Mouse (Mus musculus) adrenal gland, adult 8-10 months (tissue): ENCODE measurements around the gene Olfr460. TPM values are rescaled to one million over a fixed set of nuclear protein-coding genes. Genes with fewer than 3 reads are reported as not detected.
"Not testable (repeated sequence)": the region's sequence is repeated elsewhere in the genome, so short reads cannot be mapped to it uniquely, and the experiment has no call there.

Source experiments
- DNase-seq: peaks from one replicate; pipeline ENCODE4 v3.0.0; 2022
- total RNA-seq, 4 experiments: library from RNA; stranded (reverse); gene quantifications; 2 replicates each; pipeline ENCODE4 v1.2.4; 2022

Gene Olfr460
- total RNA-seq, result under 1 TPM in 1 of 4 experiments, not detected in 3; 0.38 TPM

DNA sequence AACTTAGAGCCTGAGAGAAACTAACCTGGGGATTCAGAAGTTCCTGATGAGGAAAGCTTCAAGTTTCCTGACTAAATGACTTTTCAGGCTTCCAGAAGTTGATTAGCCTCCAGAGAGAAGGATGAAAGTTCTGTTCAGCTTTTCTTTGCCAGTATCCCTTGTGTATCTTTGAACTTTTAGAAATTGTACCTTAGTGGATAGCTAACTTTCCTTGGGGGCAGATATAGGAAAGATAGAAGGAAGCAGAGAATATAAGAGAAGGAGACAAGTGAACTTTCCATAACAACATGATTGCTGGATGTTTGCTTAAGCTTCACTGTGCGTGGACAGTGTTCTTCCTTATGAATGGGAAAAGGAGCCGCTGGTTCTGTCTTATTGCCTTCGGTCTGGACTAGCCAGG lies at the start of gene Olfr460:
TSS of gene Olfr460 (plus strand) at position 301 of the 400 bp plus-strand sequence.
- DNase-seq, result no peak

GRCm38 (mm10) chr6:40544690-40545089 lies 24.6 kb upstream of the Olfr460 start:
- no peak for DNase-seq

- DNase-seq, result no peak
Measured at GRCm38 (mm10) chr6:40554950-40555349, 14.3 kb upstream of the Olfr460 start, which contains the start of gene Olfr461. Gene Olfr461, minus strand, starts transcription at chr6:40555050.

- DNase-seq, result no peak
Measured at GRCm38 (mm10) chr6:40573618-40574017, 4.3 kb downstream of the Olfr460 start.

DNA sequence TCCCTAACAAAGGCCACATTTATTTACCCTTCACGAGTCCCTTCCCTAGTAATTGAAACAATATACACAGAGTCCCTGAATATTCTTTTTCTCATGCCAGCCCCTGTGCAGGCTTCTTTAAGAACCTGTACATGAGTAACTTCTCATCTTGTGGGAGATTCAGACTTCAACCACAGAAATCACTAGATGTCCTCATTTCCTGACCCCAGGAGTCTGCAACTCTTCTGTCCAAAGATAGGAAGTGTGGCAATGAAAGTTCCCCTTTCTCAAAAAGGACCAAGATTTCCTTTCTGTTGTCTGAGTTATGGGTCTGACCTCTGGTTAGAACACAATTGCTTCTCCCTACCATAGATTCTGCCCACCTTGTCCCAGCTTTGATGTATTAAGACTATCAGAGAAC lies 7.0 kb downstream of the Olfr460 start:
- no peak for DNase-seq

DNA sequence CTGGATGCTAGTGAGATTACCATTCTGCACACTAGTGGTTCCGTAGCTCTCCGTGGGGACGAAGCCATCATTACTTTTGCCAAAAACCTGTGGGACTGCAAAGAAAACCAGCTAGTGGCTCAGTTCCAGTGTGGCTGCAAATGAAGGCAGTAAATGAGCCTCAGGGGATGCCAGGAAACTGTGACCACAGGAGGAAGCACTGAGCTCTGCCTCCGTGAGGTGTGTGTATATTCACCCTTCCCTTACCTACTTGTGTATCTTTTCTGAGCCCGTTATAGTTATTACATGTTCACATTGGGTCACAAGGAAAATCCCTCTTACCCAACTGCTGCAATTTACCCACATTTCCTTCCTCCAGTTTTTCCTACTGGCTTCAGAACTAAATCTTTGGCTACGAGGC lies 15.0 kb downstream of the Olfr460 start:
- DNase-seq, result no peak

DNA sequence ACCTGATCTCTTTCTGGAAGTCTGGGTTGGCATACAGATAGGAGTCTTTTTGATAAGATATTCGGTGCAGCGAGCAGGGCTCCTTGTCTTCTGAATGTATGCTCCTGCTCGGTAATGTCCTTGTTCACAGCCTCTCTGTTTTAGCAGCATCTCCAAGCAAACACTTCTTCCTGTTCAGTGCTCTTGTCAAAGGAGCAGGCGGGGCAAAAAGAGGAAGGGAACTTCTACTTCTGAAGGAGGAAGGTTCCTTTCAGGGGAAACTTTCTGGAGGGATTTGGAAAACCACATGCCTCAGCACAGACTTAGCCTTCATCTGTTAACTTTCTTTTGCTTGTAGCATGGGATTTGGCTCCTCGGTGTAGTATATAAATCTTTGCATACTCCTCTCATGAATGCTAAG lies 16.4 kb downstream of the Olfr460 start, which contains the start of gene Clec5a:
TSS of gene Clec5a (minus strand) at position 177 of the 400 bp plus-strand sequence.
- DNase-seq, result no peak

DNA sequence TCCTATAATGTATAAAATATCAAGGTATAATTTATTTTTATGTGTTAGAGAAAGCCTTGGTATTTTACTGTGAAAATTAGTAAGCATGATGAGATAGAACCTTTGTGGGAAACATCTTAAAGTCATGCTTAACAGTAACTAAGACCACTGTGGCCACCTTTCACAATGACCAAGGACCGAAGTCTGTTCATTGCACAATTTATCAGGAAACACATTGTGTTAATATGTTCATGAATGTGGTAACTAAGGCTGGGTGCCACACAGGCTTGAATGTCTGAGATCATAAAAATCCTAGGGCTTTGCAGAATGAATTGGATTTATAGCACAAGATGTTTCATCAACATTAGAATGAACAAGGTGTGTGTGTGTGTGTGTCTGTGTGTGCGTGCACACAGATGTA lies 19.1 kb downstream of the Olfr460 start:
- DNase-seq, result no peak

- DNase-seq, result no peak
Measured at GRCm38 (mm10) chr6:40594804-40595550, 25.7 kb downstream of the Olfr460 start.

DNA sequence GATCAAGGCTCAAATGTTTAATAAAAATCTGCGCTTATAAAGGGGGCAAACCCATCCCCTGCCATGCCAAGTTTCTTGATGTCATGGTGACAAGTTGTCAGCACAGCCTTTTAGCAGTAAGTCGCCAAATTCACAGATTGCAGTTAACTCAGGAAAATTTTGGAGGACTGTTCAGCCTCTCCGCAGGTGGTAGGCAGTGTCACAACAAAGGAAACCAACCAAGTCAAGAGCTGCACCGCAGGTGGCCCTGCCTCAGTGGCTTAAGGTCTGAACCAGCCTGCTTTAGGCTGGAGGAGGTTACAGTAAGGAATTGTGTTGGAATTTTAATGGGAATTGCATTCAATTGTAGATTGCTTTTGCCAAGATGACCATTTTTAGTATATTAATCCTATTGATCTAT lies 29.3 kb downstream of the Olfr460 start:
- not testable (repeated sequence) for DNase-seq

DNA sequence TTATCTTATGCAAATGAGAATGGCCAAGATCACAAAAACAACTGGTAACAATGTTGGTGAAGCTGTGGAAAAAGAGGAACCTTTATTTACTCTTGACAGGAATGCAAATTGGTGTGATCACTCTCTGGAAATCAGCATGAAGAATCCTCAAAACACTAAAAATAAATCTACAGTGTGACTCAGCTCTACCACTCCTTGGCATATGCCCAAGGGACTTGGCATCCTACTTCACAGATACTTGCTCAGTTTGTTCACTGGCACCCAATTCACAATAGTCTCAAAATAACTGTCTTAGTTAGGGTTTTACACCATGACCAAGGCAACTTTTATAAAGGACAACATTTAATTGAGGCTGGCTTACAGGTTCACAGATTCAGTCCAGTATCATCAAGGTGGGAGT lies 38.1 kb downstream of the Olfr460 start:
- peak; percentile 27 for DNase-seq

DNA sequence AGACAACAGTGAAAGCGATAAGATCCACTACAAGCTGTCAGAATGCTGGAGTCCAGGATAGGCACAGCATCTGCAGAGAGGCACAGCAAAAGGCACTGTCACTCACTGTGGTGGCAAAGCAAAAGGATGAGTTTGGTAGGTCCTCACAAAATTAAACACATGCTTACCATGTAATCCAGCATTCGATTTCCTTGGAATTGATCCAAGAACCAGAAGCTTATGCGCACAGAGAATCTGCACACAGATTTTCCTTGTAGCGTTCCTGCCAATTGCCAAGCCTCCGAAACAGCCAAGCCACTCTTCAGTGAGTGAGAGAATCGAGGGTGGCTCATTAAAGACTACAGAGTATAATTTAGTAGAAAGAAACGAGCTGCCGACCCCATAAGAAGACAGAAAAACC lies 41.0 kb downstream of the Olfr460 start:
- no peak for DNase-seq

- DNase-seq, result no peak
Measured at GRCm38 (mm10) chr6:40613260-40613852, 44.1 kb downstream of the Olfr460 start, which contains the start of gene Tas2r138. Gene Tas2r138, minus strand, starts transcription at chr6:40613310.

GRCm38 (mm10) chr6:40617965-40618364 lies 48.7 kb downstream of the Olfr460 start:
- DNase-seq, result peak; percentile 26

Other genes starting within 250 kb of the Olfr460 start
- gene Agk, start 244.3 kb upstream of the Olfr460 start, total RNA-seq, result 10 to 100 TPM; 30.7 to 37.0 (median 33.7) TPM
- 10 to 100 TPM; 16.5 to 19.3 (median 18.1) TPM for gene E330009J07Rik, start 133.4 kb upstream of the Olfr460 start, total RNA-seq
- not detected for gene Wee2, start 130.4 kb upstream of the Olfr460 start, total RNA-seq
- 10 to 100 TPM; 41.7 to 58.6 (median 52.8) TPM for gene Ssbp1, start 98.1 kb upstream of the Olfr460 start, total RNA-seq
- gene Tas2r137, start 78.3 kb upstream of the Olfr460 start, total RNA-seq, result under 1 TPM in 2 of 4 experiments, not detected in 2; 0.27 to 0.34 TPM
- under 1 TPM in 1 of 4 experiments, not detected in 3; 0.48 TPM for gene Tas2r108, start 76.0 kb upstream of the Olfr460 start, total RNA-seq
- not detected for gene Prss37, start 50.0 kb upstream of the Olfr460 start, total RNA-seq
- gene Olfr461, start 14.4 kb upstream of the Olfr460 start, total RNA-seq, result not detected
- gene Clec5a, start 16.3 kb downstream of the Olfr460 start, total RNA-seq, result 1 to 10 TPM; 2.0 to 3.2 (median 2.3) TPM
- not detected for gene Tas2r138, start 43.8 kb downstream of the Olfr460 start, total RNA-seq
- gene Mgam, start 59.3 kb downstream of the Olfr460 start, total RNA-seq, result under 1 TPM in 2 of 4 experiments, not detected in 2; 0.08 to 0.20 TPM